Comparison of ENCODE assay signal across 8 mouse cellular contexts in the genomic region with DNA sequence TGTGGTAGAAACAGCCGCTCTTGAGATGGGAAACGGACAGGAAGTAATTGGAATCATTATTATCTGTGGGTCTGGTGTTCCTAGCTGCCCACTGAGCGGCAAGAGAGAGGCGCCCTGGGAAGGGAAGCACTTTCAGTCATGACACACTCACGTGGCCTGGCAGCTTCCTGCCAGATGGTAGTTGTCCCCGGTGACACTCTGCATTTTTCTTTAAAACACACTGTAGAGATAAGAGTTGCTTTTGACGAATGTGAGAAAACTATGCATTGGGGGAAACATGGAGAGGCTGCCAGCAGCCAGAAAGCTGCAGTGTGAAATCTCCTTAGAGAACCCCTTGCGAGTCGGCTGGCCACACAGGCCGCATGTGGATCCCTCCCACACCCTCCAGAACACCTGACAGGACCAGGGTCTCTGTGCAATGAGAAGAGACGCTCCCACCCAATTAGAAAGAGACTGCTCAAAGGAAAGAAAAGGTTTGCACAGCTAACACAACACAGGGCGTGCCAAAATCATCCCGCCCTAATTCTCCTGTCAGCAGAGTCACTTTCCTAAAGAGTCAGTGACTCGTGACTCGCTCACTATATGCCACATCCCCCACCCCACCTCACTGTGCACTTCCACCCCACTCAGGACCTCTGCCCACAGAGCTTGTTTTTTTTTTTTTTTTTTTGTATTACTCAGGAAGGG.
DNase-seq lines count a peak whose midpoint lies in the region; ATAC-seq and TF ChIP-seq lines count a peak whose summit lies in the region.

No protein-coding gene starts in this region.

- no peak for TF ChIP-seq CTCF in brain, embryonic 14.5 days (IDR thresholded peaks at IDR 0.05; ENCODE audit: borderline replicate concordance, extremely low read depth, insufficient read depth, insufficient read length)
- TF ChIP-seq CTCF in thymus, adult 2 months (IDR thresholded peaks at IDR 0.05; ENCODE audit: borderline replicate concordance, control insufficient read depth, extremely low read depth, insufficient read depth, low read length, poor library complexity), result no peak

- H3K4me3 ChIP-seq in hindbrain, embryonic 15.5 days, result no peak overlapping the region
- no peak overlapping the region for H3K4me3 ChIP-seq in lung, embryonic 16.5 days (ENCODE audit: low read length)
- H3K4me3 ChIP-seq in thymus, adult 2 months (ENCODE audit: control insufficient read depth, insufficient read depth, low read length), result peak overlapping the region; percentile 21
- H3K4me3 ChIP-seq in midbrain, embryonic 16.5 days (ENCODE audit: low read depth, low read length), result no peak overlapping the region

- 49% methylated on average over 15 of the region's 15 CpGs for WGBS in hindbrain, embryonic 15.5 days
- 20% methylated on average over 15 of the region's 15 CpGs for WGBS in lung, embryonic 16.5 days
- 6% methylated on average over 15 of the region's 15 CpGs for WGBS in thymus, adult 2 months
- WGBS in midbrain, embryonic 16.5 days, result 58% methylated on average over 15 of the region's 15 CpGs

- intact Hi-C loops in left cerebral cortex, postnatal 14 days (cut with DNase I), result no loop called here

- H3K27ac ChIP-seq in hindbrain, embryonic 15.5 days (replicated peaks), result peak overlapping the region; percentile 32; the same call in 1 of the 2 replicates
- H3K27ac ChIP-seq in lung, embryonic 16.5 days (ENCODE audit: low read length), result peak overlapping the region; percentile 81
- peak overlapping the region; percentile 97 for H3K27ac ChIP-seq in thymus, adult 2 months (ENCODE audit: control insufficient read depth, insufficient read depth, low read length)
- H3K27ac ChIP-seq in midbrain, embryonic 16.5 days (ENCODE audit: low read length), result no peak overlapping the region

- no peaks in the 10 kb centered on the region for H3K27me3 ChIP-seq in hindbrain, embryonic 15.5 days
- no peaks in the 10 kb centered on the region for H3K27me3 ChIP-seq in lung, embryonic 16.5 days (ENCODE audit: control insufficient read depth, insufficient read depth, low read depth, low read length)
- H3K27me3 ChIP-seq in thymus, adult 2 months (ENCODE audit: control insufficient read depth, insufficient read depth, low read length), result no peaks in the 10 kb centered on the region
- no peaks in the 10 kb centered on the region for H3K27me3 ChIP-seq in midbrain, embryonic 16.5 days (ENCODE audit: control insufficient read depth, insufficient read depth, low read depth, low read length)

- no peak for TF ChIP-seq POLR2A in brain, embryonic 14.5 days (IDR thresholded peaks at IDR 0.05; ENCODE audit: borderline replicate concordance, extremely low read depth, insufficient read depth, insufficient read length, poor library complexity, severe bottlenecking)
- TF ChIP-seq POLR2A in thymus, adult 2 months (IDR thresholded peaks at IDR 0.05; ENCODE audit: control insufficient read depth, extremely low read depth, insufficient read depth, low read length, poor library complexity), result 0 out of 2 replicates have a peak, but pooled peaks have one; percentile 37

- no peak overlapping the region for H3K9ac ChIP-seq in hindbrain, embryonic 15.5 days
- no peak overlapping the region; the same call in 1 of the 2 replicates for H3K9ac ChIP-seq in lung, embryonic 16.5 days (ENCODE audit: low read length)
- H3K9ac ChIP-seq in midbrain, embryonic 16.5 days (ENCODE audit: low read depth, low read length), result no peak overlapping the region

- H3K4me1 ChIP-seq in hindbrain, embryonic 15.5 days (replicated peaks), result peaks cover 26% of the 10 kb centered on the region
- H3K4me1 ChIP-seq in lung, embryonic 16.5 days (replicated peaks; ENCODE audit: control insufficient read depth, insufficient read depth, low read length), result peaks cover 48% of the 10 kb centered on the region
- H3K4me1 ChIP-seq in thymus, adult 2 months (replicated peaks; ENCODE audit: control insufficient read depth, insufficient read depth, low read length), result peaks cover 46% of the 10 kb centered on the region
- peaks cover 14% of the 10 kb centered on the region for H3K4me1 ChIP-seq in midbrain, embryonic 16.5 days (ENCODE audit: control insufficient read depth, insufficient read depth, low read length)

- H3K4me2 ChIP-seq in hindbrain, embryonic 15.5 days, result no peak overlapping the region
- 0 out of 2 replicates have a peak overlapping the region, but pooled peaks have one; percentile 16 for H3K4me2 ChIP-seq in lung, embryonic 16.5 days (ENCODE audit: low read depth, low read length)
- no peak overlapping the region for H3K4me2 ChIP-seq in midbrain, embryonic 16.5 days (ENCODE audit: low read length)

- peak; percentile 28 to 71 for DNase-seq in left cerebral cortex, postnatal 14 days (ENCODE audit: low spot score in 2 of 2)
- no peak for DNase-seq in left cerebral cortex, adult 11 months (ENCODE audit: low spot score)
- DNase-seq in brain, embryonic 14.5 days (ENCODE audit: low read depth), result peak; percentile 40
- DNase-seq in thymus, adult 2 months, result peak; percentile 76
- no peak for DNase-seq in urinary bladder, postnatal 4 days (ENCODE audit: low spot score in 2 of 2)

- no peaks in the 10 kb centered on the region for H3K9me3 ChIP-seq in hindbrain, embryonic 15.5 days
- no peaks in the 10 kb centered on the region for H3K9me3 ChIP-seq in lung, embryonic 16.5 days (ENCODE audit: control insufficient read depth, low read length)
- H3K9me3 ChIP-seq in midbrain, embryonic 16.5 days (replicated peaks; ENCODE audit: control insufficient read depth, low read length, poor library complexity, severe bottlenecking), result no peaks in the 10 kb centered on the region

- ATAC-seq in hindbrain, embryonic 15.5 days (ENCODE audit: low FRiP score, low read depth), result peak; percentile 37; the same call in 1 of the 2 replicates
- ATAC-seq in lung, embryonic 16.5 days (ENCODE audit: low read depth), result peak; percentile 91
- no peak for ATAC-seq in midbrain, embryonic 16.5 days

- H3K36me3 ChIP-seq in hindbrain, embryonic 15.5 days, result no peaks in the 10 kb centered on the region
- H3K36me3 ChIP-seq in lung, embryonic 16.5 days (ENCODE audit: control insufficient read depth, insufficient read depth, low read length), result no peaks in the 10 kb centered on the region
- H3K36me3 ChIP-seq in thymus, adult 2 months (ENCODE audit: control insufficient read depth, insufficient read depth, low read length), result no peaks in the 10 kb centered on the region
- H3K36me3 ChIP-seq in midbrain, embryonic 16.5 days (ENCODE audit: control insufficient read depth, insufficient read depth, low read length), result no peaks in the 10 kb centered on the region

Comparison
In these comparisons a context has a peak if more than half of its experiments do, and no peak if none do; other contexts are left out.
1. DNase-seq: peak in left cerebral cortex, postnatal 14 days (2 of 2), brain, embryonic 14.5 days (single experiment) and thymus, adult 2 months (single experiment); none in left cerebral cortex, adult 11 months (single experiment) and urinary bladder, postnatal 4 days (0 of 2).